Mouse (Mus musculus): ENCODE measurements around the gene Tnrc6b. TPM values are rescaled to one million over a fixed set of nuclear protein-coding genes. Genes with fewer than 3 reads are reported as not detected.

Tnrc6b gene
- 42.9 and 49.3 TPM in 2 replicates for polyA plus RNA-seq (2016; fragmentation: Nextera tagmentation; extraction: Ambion mirVana)

- peak within 1 kb of the TSS; percentile 94 for H3K4me2 ChIP-seq (replicated peaks)
- H3K36me3 ChIP-seq, result no peaks in the 10 kb centered on the region
- H3K27ac ChIP-seq, result peak within 1 kb of the TSS; percentile 68
- ATAC-seq (ENCODE audit: low FRiP score, low read depth), result peak; percentile 96
- peaks cover 16% of the 10 kb centered on the region for H3K4me1 ChIP-seq
- no peaks in the 10 kb centered on the region for H3K9me3 ChIP-seq
- H3K4me3 ChIP-seq, result peak within 1 kb of the TSS; percentile 93
- under 1% methylated on average over 39 of the region's 39 CpGs for WGBS
- H3K9ac ChIP-seq, result peak within 1 kb of the TSS; percentile 83
- no peaks in the 10 kb centered on the region for H3K27me3 ChIP-seq (replicated peaks)
Measured at GRCm38 (mm10) chr15:80710608-80711363, at the start of gene Tnrc6b. Gene Tnrc6b, plus strand, starts transcription at chr15:80711313.

DNA sequence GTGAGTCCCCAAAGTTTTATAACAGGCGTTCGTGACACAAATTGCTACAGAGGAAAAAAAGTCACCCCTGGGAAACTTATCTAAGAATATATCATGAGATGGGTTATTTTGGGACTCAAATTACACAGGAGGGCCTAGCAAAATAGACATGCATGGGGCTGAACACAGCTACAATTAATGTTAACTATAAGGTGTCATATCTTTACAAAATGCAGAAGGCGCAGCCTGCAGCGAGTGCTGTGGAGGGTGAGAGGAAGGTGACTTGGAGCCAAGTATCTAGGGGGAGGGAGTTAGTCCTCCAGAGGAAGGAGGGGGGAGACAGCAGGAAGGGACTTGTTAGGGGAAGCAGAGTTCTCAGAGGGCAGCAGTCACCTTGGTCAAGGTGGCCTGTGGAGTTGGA lies 46.7 kb upstream of the Tnrc6b start:
- H3K4me1 ChIP-seq, result no peaks in the 10 kb centered on the region
- H3K4me3 ChIP-seq, result no peak overlapping the region
- H3K9me3 ChIP-seq, result no peaks in the 10 kb centered on the region
- H3K27me3 ChIP-seq (replicated peaks), result no peaks in the 10 kb centered on the region
- no peak overlapping the region for H3K4me2 ChIP-seq (replicated peaks)
- no peak overlapping the region for H3K9ac ChIP-seq
- no peaks in the 10 kb centered on the region for H3K36me3 ChIP-seq
- 90% methylated on average over 4 of the region's 4 CpGs for WGBS
- ATAC-seq (ENCODE audit: low FRiP score, low read depth), result no peak
- H3K27ac ChIP-seq, result no peak overlapping the region

- H3K36me3 ChIP-seq, result no peaks in the 10 kb centered on the region
- ATAC-seq (ENCODE audit: low FRiP score, low read depth), result no peak
- H3K4me1 ChIP-seq, result peaks cover 12% of the 10 kb centered on the region
- WGBS, result 5% methylated on average over 85 of the region's 85 CpGs
- peak within 1 kb of the TSS; percentile 78 for H3K4me2 ChIP-seq (replicated peaks)
- peak within 1 kb of the TSS; percentile 45 for H3K9ac ChIP-seq
- H3K27me3 ChIP-seq (replicated peaks), result peaks cover 34% of the 10 kb centered on the region
- H3K9me3 ChIP-seq, result no peaks in the 10 kb centered on the region
- peak within 1 kb of the TSS; percentile 37 for H3K4me3 ChIP-seq
- H3K27ac ChIP-seq, result no peak within 1 kb of the TSS
Measured at GRCm38 (mm10) chr15:80671295-80672252, 39.5 kb upstream of the Tnrc6b start, which contains the start of gene Fam83f. Gene Fam83f, plus strand, starts transcription at chr15:80671847.

GRCm38 (mm10) chr15:80672810-80673209 lies 38.3 kb upstream of the Tnrc6b start:
- no peak for ATAC-seq (ENCODE audit: low FRiP score, low read depth)
- peaks cover 34% of the 10 kb centered on the region for H3K27me3 ChIP-seq (replicated peaks)

GRCm38 (mm10) chr15:80673337-80674095 lies 37.6 kb upstream of the Tnrc6b start:
- no peaks in the 10 kb centered on the region for H3K9me3 ChIP-seq
- H3K4me3 ChIP-seq, result no peak overlapping the region
- peaks cover 34% of the 10 kb centered on the region for H3K27me3 ChIP-seq (replicated peaks)
- no peak for ATAC-seq (ENCODE audit: low FRiP score, low read depth)
- no peaks in the 10 kb centered on the region for H3K36me3 ChIP-seq
- H3K27ac ChIP-seq, result no peak overlapping the region
- peaks cover 12% of the 10 kb centered on the region for H3K4me1 ChIP-seq
- H3K9ac ChIP-seq, result no peak overlapping the region
- 76% methylated on average over 4 of the region's 4 CpGs for WGBS
- H3K4me2 ChIP-seq (replicated peaks), result no peak overlapping the region

More at GRCm38 (mm10) chr15:80672810-80673209, 38.3 kb upstream of the Tnrc6b start:
- Histone ChIP-seq H3K27ac (no peak overlapping the region), H3K9ac (no peak overlapping the region), H3K4me3 (no peak overlapping the region), H3K4me2 (replicated peaks) (no peak overlapping the region), H3K4me1 (peaks cover 12% of the 10 kb centered on the region), H3K36me3 (no peaks in the 10 kb centered on the region), H3K9me3 (no peaks in the 10 kb centered on the region)
- 67% methylated on average over 2 of the region's 2 CpGs for WGBS

- Histone ChIP-seq H3K27ac (no peak overlapping the region), H3K4me3 (no peak overlapping the region), H3K9ac (no peak overlapping the region), H3K27me3 (replicated peaks) (peaks cover 34% of the 10 kb centered on the region), H3K4me2 (replicated peaks) (no peak overlapping the region), H3K9me3 (no peaks in the 10 kb centered on the region), H3K4me1 (peaks cover 14% of the 10 kb centered on the region), H3K36me3 (no peaks in the 10 kb centered on the region)
- no peak for ATAC-seq (ENCODE audit: low FRiP score, low read depth)
- WGBS, result 84% methylated on average over 6 of the region's 6 CpGs
Measured at GRCm38 (mm10) chr15:80674700-80675099, 36.4 kb upstream of the Tnrc6b start.

GRCm38 (mm10) chr15:80679515-80680215 lies 31.4 kb upstream of the Tnrc6b start:
- 54% methylated on average over 8 of the region's 8 CpGs for WGBS
- no peaks in the 10 kb centered on the region for H3K27me3 ChIP-seq (replicated peaks)
- no peak overlapping the region for H3K9ac ChIP-seq
- no peaks in the 10 kb centered on the region for H3K9me3 ChIP-seq
- ATAC-seq (ENCODE audit: low FRiP score, low read depth), result no peak
- H3K4me2 ChIP-seq (replicated peaks), result no peak overlapping the region
- no peaks in the 10 kb centered on the region for H3K36me3 ChIP-seq
- H3K27ac ChIP-seq, result no peak overlapping the region
- H3K4me1 ChIP-seq, result peaks cover 6% of the 10 kb centered on the region; the same call in 1 of the 2 replicates
- no peak overlapping the region for H3K4me3 ChIP-seq

GRCm38 (mm10) chr15:80680347-80681030 lies 30.6 kb upstream of the Tnrc6b start:
- H3K9ac ChIP-seq, result no peak overlapping the region
- no peak for ATAC-seq (ENCODE audit: low FRiP score, low read depth)
- WGBS, result 69% methylated on average over 7 of the region's 7 CpGs
- H3K27ac ChIP-seq, result no peak overlapping the region
- H3K4me2 ChIP-seq (replicated peaks), result no peak overlapping the region
- H3K9me3 ChIP-seq, result no peaks in the 10 kb centered on the region
- no peak overlapping the region for H3K4me3 ChIP-seq
- peaks cover 14% of the 10 kb centered on the region for H3K4me1 ChIP-seq
- H3K36me3 ChIP-seq, result no peaks in the 10 kb centered on the region
- H3K27me3 ChIP-seq (replicated peaks), result no peaks in the 10 kb centered on the region

GRCm38 (mm10) chr15:80681466-80681881 lies 29.6 kb upstream of the Tnrc6b start:
- ATAC-seq (ENCODE audit: low FRiP score, low read depth), result no peak
- H3K4me2 ChIP-seq (replicated peaks), result no peak overlapping the region
- WGBS, result 81% methylated on average over 4 of the region's 4 CpGs
- H3K27ac ChIP-seq, result no peak overlapping the region
- H3K36me3 ChIP-seq, result no peaks in the 10 kb centered on the region
- H3K4me1 ChIP-seq, result peaks cover 16% of the 10 kb centered on the region
- no peaks in the 10 kb centered on the region for H3K27me3 ChIP-seq (replicated peaks)
- no peak overlapping the region for H3K9ac ChIP-seq
- H3K4me3 ChIP-seq, result no peak overlapping the region
- H3K9me3 ChIP-seq, result no peaks in the 10 kb centered on the region

- peaks cover 16% of the 10 kb centered on the region for H3K4me1 ChIP-seq
- WGBS, result 86% methylated on average over 8 of the region's 8 CpGs
- H3K36me3 ChIP-seq, result no peaks in the 10 kb centered on the region
- H3K4me2 ChIP-seq (replicated peaks), result no peak overlapping the region
- H3K27me3 ChIP-seq (replicated peaks), result no peaks in the 10 kb centered on the region
- no peak overlapping the region for H3K27ac ChIP-seq
- no peaks in the 10 kb centered on the region for H3K9me3 ChIP-seq
- no peak for ATAC-seq (ENCODE audit: low FRiP score, low read depth)
- H3K9ac ChIP-seq, result no peak overlapping the region
- no peak overlapping the region for H3K4me3 ChIP-seq
Measured at GRCm38 (mm10) chr15:80682343-80682742, 28.8 kb upstream of the Tnrc6b start.

GRCm38 (mm10) chr15:80683151-80683550 lies 28.0 kb upstream of the Tnrc6b start:
- H3K27me3 ChIP-seq (replicated peaks), result no peaks in the 10 kb centered on the region
- no peaks in the 10 kb centered on the region for H3K9me3 ChIP-seq
- 85% methylated on average over 6 of the region's 6 CpGs for WGBS
- no peak overlapping the region for H3K4me3 ChIP-seq
- H3K27ac ChIP-seq, result no peak overlapping the region
- no peak for ATAC-seq (ENCODE audit: low FRiP score, low read depth)
- no peak overlapping the region for H3K4me2 ChIP-seq (replicated peaks)
- no peaks in the 10 kb centered on the region for H3K36me3 ChIP-seq
- H3K4me1 ChIP-seq, result peaks cover 16% of the 10 kb centered on the region
- no peak overlapping the region for H3K9ac ChIP-seq

All from neural tube, embryonic 12.5 days (tissue).